Mouse (Mus musculus): Measurements from ENCODE around the gene Arfgap3.

DNA sequence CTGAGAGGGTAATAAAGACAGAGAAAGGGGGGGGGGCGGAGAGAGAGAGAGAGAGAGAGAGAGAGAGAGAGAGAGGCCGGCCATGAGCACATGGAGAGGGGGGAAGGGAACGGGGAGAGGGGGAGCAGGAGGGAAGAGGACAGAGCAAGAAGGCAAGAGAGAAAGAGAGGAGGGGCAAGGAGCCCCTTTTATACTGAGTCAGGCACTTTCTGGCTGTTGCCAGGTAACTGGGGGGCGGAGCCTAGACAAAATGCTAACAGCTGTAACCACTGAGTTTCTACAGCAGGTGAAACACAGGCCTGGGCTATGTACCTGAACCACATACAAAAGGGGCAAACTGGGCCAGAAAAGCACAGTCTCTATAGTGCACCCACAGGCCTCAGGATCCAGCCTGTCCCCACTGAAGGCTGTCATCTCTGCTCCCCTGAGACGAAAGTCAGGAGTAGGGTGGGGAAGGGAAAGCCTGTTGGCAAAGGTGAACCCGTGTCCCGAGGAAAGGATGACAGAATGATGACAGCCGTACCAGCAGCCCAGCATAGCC, 53.2 kb downstream of the Arfgap3 start:
- TF ChIP-seq CTCF (IDR thresholded peaks at IDR 0.05; ENCODE audit: low read depth) (no peak), EP300 (IDR thresholded peaks at IDR 0.05; ENCODE audit: low read depth) (no peak)

Measured in liver, embryonic 14.5 days (tissue).